Mouse (Mus musculus) midbrain, postnatal 0 days (tissue): ENCODE data around the gene Mllt6. TPM values are rescaled to one million over a fixed set of nuclear protein-coding genes. Genes with fewer than 3 reads are reported as not detected.
A peak's percentile ranks its signal among the peaks of the same experiment; 100 is the strongest.

Experiments used
- ATAC-seq: fragments of 200-750 bp; cut with Nextera tagmentation; 2 replicates; pipeline ENCODE4 v1.8.0; 2017; ENCODE audit warnings: moderate number of reproducible peaks, mild to moderate bottlenecking, moderate TSS enrichment, moderate library complexity; ENCODE audit not compliant: low FRiP score
- DNase-seq: peaks from one replicate; pipeline ENCODE4 v3.0.0-alpha.2; 2015; ENCODE audit warnings: low spot score
- H3K27ac ChIP-seq: fragments of 300-500 bp; sonication (generic); 2 replicates; pipeline ENCODE4 v1.5.1; 2014; ENCODE audit warnings: low read depth, mild to moderate bottlenecking, low read length, mixed read lengths
- H3K27me3 ChIP-seq: fragments of 300-500 bp; sonication (generic); 2 replicates; pipeline ENCODE4 v1.6.1; 2014; ENCODE audit warnings: low read length, control low read depth, mixed read lengths; ENCODE audit not compliant: insufficient read depth
- H3K36me3 ChIP-seq: fragments of 300-500 bp; sonication (generic); 2 replicates; pipeline ENCODE4 v1.6.1; 2014; ENCODE audit warnings: low read length, control low read depth, mixed read lengths; ENCODE audit not compliant: insufficient read depth
- H3K4me1 ChIP-seq: fragments of 300-500 bp; sonication (generic); 2 replicates; pipeline ENCODE4 v1.6.1; 2014; ENCODE audit warnings: mild to moderate bottlenecking, control low read depth, antibody characterized with exemption, low read length, mixed read lengths; ENCODE audit not compliant: insufficient read depth
- H3K4me2 ChIP-seq: fragments of 300-500 bp; sonication (generic); 2 replicates; pipeline ENCODE4 v1.6.1; 2014; ENCODE audit warnings: low read depth, mild to moderate bottlenecking, low read length, mixed read lengths; ENCODE audit not compliant: poor library complexity, severe bottlenecking
- H3K4me3 ChIP-seq: fragments of 300-500 bp; sonication (generic); 2 replicates; pipeline ENCODE4 v1.5.1; 2014; ENCODE audit warnings: low read depth, mild to moderate bottlenecking, low read length, moderate library complexity
- H3K9ac ChIP-seq: fragments of 300-500 bp; sonication (generic); replicated peaks from 2 replicates; pipeline ENCODE4 v1.6.1; 2014; ENCODE audit warnings: mild to moderate bottlenecking, low read length, moderate library complexity, mixed read lengths; ENCODE audit not compliant: poor library complexity, severe bottlenecking
- H3K9me3 ChIP-seq: fragments of 300-500 bp; sonication (generic); 2 replicates; pipeline ENCODE4 v1.6.1; 2016; ENCODE audit warnings: low read length, control low read depth
- CTCF ChIP-seq: IDR thresholded peaks from 2 replicates; pipeline ENCODE4 v1.5.1; 2016; ENCODE audit warnings: antibody characterized with exemption, mild to moderate bottlenecking
- WGBS: fragments of 180-500 bp; shearing (Covaris S2); extraction: QIAGEN DNeasy Blood & Tissue Kit; methylation state at CpG from one replicate; pipeline ENCODE4 v1.1.7; 2014; 5-methylcytosine and 5-hydroxymethylcytosine counted together
- polyA plus RNA-seq: library from polyadenylated mRNA; unstranded; fragments of >200 nt; fragmentation: Nextera tagmentation; extraction: Ambion mirVana; gene quantifications from 2 replicates; pipeline ENCODE4 v1.2.1, GENCODE M21; 2015
- total RNA-seq: library from RNA; depleted of rRNA; stranded (reverse); fragments of >200 nt; gene quantifications from 2 replicates; pipeline ENCODE4 v1.2.3, GENCODE M21; 2014

The Mllt6 gene
- total and polyA plus RNA-seq, 2 experiments from 2014 or later = 1.7 to 52.8 TPM

DNA sequence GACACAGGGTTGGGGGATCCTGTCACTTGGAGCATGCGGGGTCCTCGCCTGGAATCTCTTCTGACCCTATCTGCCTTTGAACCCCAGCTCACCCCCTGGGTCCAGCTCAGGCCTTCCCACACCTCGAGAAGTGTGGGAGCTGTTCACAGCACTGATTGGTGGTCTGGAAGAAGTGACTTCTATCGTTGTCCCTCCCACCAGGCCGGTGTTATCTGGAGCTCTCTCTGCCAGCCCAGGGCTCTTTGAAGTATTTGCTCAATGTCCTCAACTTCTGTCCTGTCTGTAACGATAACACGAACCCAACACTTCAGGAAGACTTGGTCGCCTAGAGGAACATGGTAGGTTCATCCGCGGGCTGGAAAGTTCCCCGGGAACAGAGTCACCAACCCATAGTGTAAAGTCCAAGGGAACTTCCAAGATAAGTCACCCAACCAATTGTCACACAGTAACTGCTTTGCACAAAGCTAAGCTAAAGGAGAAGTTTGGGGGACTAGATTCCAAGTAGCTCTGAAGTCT lies 4.4 kb upstream of the Mllt6 start:
- Histone ChIP-seq H3K27ac (no peak overlapping the region), H3K9me3 (no peaks in the 10 kb centered on the region), H3K27me3 (peaks cover 7% of the 10 kb centered on the region; the same call in 1 of the 2 replicates), H3K4me1 (peaks cover 7% of the 10 kb centered on the region; the same call in 1 of the 2 replicates), H3K4me2 (no peak overlapping the region), H3K36me3 (no peaks in the 10 kb centered on the region), H3K4me3 (no peak overlapping the region), H3K9ac (no peak overlapping the region)
- TF ChIP-seq CTCF = no peak
- WGBS = 74% methylated on average over 11 of the region's 11 CpGs
- ATAC-seq = no peak
- no peak for DNase-seq

DNA sequence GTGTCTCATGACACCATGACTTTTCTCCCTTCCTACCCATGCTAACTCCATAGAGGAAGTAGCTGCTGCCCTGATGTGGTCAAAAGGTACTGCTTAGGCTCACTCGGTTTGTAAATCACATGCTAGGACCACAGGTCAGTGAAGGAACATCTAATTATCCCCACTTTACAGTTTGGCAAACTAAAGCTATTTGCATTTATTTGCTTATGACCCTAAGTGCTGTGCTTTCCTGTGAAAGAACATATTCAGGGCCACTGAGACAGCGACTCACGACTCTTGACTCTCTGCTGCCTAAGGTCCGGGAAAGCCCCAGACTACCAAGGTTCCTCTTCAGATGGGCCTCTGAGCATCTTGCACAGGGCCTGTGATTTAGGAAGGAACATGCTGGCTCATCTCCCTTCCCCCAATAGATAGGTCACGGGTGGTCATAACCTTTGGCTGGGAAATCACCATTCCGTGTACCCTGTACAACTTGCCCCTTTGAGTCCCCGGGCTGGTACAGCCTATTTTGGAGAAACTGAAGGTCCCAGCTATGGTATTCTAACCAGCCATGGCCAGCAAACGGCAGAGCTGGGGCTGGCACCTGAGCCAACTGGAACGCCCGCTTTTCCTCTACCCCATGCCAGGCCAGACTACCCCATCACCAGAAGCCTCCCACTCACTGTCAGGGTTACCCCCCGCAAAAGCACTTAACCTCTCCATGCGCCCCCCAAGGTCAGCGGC lies 3.8 kb upstream of the Mllt6 start:
- peak overlapping the region; percentile 83 for H3K4me2 ChIP-seq
- peaks cover 7% of the 10 kb centered on the region; the same call in 1 of the 2 replicates for H3K4me1 ChIP-seq
- H3K27me3 ChIP-seq = peaks cover 7% of the 10 kb centered on the region; the same call in 1 of the 2 replicates
- H3K9ac ChIP-seq = peak overlapping the region; percentile 64
- H3K36me3 ChIP-seq = no peaks in the 10 kb centered on the region
- no peak for TF ChIP-seq CTCF
- ATAC-seq (no peak), DNase-seq (no peak)
- peak overlapping the region; percentile 64 for H3K4me3 ChIP-seq
- no peaks in the 10 kb centered on the region for H3K9me3 ChIP-seq
- 11% methylated on average over 12 of the region's 13 CpGs for WGBS
- peak overlapping the region; percentile 65; the same call in 1 of the 2 replicates for H3K27ac ChIP-seq

DNA sequence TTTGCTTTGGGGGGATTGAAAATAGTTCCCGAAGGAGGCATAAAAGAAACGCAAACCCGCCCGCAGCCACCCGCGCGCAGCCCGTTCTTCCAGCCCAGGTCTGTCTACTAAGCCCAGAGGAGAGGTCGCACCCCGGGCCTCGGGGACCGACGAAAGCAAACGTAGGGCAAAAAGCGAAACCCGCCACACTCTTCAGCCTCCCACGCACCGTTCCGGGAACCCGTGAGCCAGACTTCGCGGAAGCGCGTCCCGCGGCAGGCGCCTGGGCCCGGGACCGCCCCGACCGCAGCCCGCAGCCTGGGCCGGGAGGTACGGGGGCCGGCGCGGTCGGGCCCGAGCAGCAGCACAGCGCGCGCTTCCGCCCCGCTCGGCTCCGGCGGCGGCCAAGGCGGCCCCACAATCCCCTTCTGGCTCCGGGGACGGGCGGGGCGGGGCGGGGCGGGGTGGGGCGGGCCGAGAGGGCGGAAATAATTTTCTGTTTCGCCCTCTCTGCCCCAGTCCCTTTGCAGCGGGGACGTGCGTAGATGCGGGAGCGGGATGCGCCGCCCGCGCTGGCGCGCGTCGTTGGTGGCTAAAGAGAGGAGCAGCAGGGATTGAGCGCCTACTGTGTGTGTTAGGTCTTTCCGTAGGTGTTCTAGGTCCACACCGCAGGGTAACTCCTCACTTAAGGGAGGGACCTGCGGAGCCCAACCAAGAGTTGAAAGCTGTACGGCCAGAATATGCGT lies 3.1 kb upstream of the Mllt6 start:
- peak overlapping the region; percentile 64 for H3K9ac ChIP-seq
- ATAC-seq (peak; percentile 69), DNase-seq (peak; percentile 75)
- WGBS = 0% methylated on average over 56 of the region's 78 CpGs
- peaks cover 7% of the 10 kb centered on the region; the same call in 1 of the 2 replicates for H3K4me1 ChIP-seq
- H3K4me2 ChIP-seq = peak overlapping the region; percentile 83
- H3K27me3 ChIP-seq = peaks cover 7% of the 10 kb centered on the region; the same call in 1 of the 2 replicates
- no peaks in the 10 kb centered on the region for H3K36me3 ChIP-seq
- peak overlapping the region; percentile 65 for H3K27ac ChIP-seq
- H3K4me3 ChIP-seq = peak overlapping the region; percentile 64
- no peak for TF ChIP-seq CTCF
- no peaks in the 10 kb centered on the region for H3K9me3 ChIP-seq

GRCm38 (mm10) chr11:97660734-97661647 lies 2.2 kb upstream of the Mllt6 start:
- H3K4me2 ChIP-seq = peak overlapping the region; percentile 83
- ATAC-seq = no peak
- peak overlapping the region; percentile 64 for H3K4me3 ChIP-seq
- no peak for TF ChIP-seq CTCF
- H3K9ac ChIP-seq = peak overlapping the region; percentile 64
- WGBS = 2% methylated on average over 27 of the region's 27 CpGs
- no peak overlapping the region for H3K27ac ChIP-seq
- H3K9me3 ChIP-seq = no peaks in the 10 kb centered on the region
- no peaks in the 10 kb centered on the region for H3K36me3 ChIP-seq
- peaks cover 7% of the 10 kb centered on the region; the same call in 1 of the 2 replicates for H3K4me1 ChIP-seq
- peaks cover 7% of the 10 kb centered on the region; the same call in 1 of the 2 replicates for H3K27me3 ChIP-seq
- DNase-seq = no peak

- Histone ChIP-seq H3K4me3 (peak overlapping the region; percentile 17; the same call in 1 of the 2 replicates), H3K27ac (no peak overlapping the region), H3K9me3 (no peaks in the 10 kb centered on the region), H3K9ac (no peak overlapping the region), H3K4me2 (peak overlapping the region; percentile 32), H3K36me3 (no peaks in the 10 kb centered on the region), H3K4me1 (peaks cover 7% of the 10 kb centered on the region; the same call in 1 of the 2 replicates), H3K27me3 (peaks cover 7% of the 10 kb centered on the region; the same call in 1 of the 2 replicates)
- WGBS = under 1% methylated on average over 20 of the region's 20 CpGs
- DNase-seq (no peak), ATAC-seq (no peak)
- no peak for TF ChIP-seq CTCF
These were observed 1.5 kb upstream of the Mllt6 start for GRCm38 (mm10) chr11:97661648-97662133.
